Mouse (Mus musculus): Measurements from ENCODE around the gene Ilf3.

Ilf3 gene

GRCm38 (mm10) chr9:21346627-21347365 is 20.9 kb upstream of the Ilf3 start:
- no peak for DNase-seq (ENCODE audit: low spot score)

GRCm38 (mm10) chr9:21348152-21348551 is 19.5 kb upstream of the Ilf3 start:
- DNase-seq (ENCODE audit: low spot score) = no peak

- no peak for DNase-seq (ENCODE audit: low spot score)
Measured at GRCm38 (mm10) chr9:21351178-21351577, 16.5 kb upstream of the Ilf3 start.

DNA sequence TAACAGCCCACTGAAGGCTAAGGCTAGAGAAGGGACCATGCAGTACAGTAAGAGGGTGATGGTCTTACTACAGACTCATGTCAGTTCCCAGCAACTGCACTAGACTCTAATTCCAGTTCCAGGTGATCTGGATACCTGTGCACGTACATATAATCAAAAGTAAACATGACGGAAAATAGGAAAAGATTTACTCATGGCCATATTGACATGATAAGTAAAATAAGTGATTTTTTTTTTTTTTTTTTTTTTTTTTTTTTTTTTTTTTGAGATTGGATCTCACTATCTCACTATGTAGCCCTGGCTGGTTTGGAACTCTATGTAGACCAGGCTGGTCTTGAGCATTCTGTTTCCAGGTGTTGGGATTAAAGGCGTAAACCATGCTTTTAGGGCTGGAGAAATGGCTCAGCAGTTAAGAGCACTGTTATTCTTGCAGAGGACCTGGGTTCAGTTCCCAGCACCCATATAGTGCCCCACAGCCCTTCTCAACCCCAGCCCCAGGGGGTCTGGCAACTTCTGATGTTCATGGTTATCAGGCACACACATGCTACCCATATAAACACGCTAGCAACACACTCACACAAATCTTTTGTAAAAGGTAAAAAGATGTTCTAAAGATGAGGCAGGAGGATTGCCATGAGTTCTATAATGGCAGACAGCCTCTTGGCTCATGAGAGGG is 15.8 kb upstream of the Ilf3 start:
- no peak for DNase-seq (ENCODE audit: low spot score)

- no peak for DNase-seq (ENCODE audit: low spot score)
Measured at GRCm38 (mm10) chr9:21352463-21353372, 15.0 kb upstream of the Ilf3 start.

DNA sequence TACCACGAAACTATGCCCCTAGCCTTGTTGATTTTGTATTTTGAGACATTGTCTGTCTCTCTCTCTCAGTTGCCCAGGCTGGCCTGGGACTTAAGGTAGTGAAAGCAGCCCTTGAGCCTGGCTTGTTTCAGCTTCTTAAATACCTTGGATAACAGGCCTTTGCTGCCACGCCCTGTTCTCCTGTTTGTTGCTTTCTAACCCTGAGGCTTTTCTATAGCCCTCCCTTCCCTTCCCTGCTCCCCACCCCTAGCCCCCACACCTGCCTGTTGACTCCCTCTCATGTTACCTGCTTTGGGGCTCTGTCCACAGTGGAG is 14.3 kb upstream of the Ilf3 start:
- no peak for DNase-seq (ENCODE audit: low spot score)

GRCm38 (mm10) chr9:21354796-21355195 is 12.9 kb upstream of the Ilf3 start:
- DNase-seq (ENCODE audit: low spot score) = no peak

DNA sequence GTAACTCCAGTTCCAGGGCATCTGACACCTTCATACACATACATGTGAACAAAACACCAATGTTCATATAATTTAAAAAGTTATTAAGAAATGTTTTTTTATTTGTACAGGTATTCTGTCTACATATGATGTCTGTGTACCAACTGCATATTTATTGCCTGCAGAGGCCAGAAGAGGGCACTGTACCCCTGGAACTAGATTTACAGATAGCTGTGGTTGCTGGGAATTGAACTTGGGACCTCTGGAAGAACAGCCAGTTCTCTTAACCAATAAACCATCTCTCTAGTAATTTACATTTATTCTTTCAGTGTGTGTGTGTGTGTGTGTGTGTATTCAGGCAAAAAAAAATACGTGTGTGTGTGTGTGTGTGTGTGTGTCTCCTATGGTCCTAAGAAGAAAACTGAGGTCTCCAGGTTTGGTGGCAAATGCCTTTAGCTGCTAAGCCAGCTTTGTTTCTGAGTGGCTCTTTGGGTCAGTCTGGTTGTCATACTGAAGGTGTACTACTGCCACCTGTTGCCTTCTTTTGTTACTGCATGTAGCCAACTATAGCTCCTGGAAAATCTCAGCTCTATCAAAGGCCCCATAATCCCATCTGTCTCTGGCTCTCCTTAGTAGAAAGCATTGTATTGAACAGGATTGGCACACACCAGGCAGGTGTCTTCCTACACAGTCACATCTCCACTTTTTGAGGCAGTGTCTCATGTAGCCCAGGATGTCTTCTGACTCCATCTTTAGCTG is 10.5 kb upstream of the Ilf3 start:
- DNase-seq (ENCODE audit: low spot score) = no peak

GRCm38 (mm10) chr9:21366541-21367220 is 990 bp upstream of the Ilf3 start:
- DNase-seq (ENCODE audit: low spot score) = no peak

- peak; percentile 41 for DNase-seq (ENCODE audit: low spot score)
Measured at GRCm38 (mm10) chr9:21368131-21368584, 487 bp downstream of the Ilf3 start.

GRCm38 (mm10) chr9:21369080-21369479 is 1.4 kb downstream of the Ilf3 start:
- DNase-seq (ENCODE audit: low spot score) = no peak

DNA sequence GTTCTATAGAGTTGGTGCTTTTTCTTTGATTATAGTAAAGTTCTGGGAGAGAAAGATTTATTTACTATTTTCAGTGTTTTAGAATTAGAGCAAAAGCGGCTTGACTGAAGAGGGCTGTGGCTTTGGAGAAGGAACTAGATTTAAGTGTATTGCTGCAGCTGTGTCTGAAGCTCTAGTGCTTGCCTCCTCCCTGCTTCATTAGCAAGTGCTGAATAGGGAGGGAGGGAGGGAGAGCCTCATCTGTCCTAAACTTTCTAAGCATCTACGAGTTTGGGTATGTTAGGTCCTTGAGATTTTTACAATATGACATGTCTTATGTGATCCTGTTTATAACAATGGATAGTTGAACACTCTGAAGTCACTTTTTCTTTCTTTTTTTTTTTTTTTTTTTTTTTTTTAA is 3.2 kb downstream of the Ilf3 start:
- no peak for DNase-seq (ENCODE audit: low spot score)

GRCm38 (mm10) chr9:21372508-21372907 is 4.8 kb downstream of the Ilf3 start:
- DNase-seq (ENCODE audit: low spot score) = no peak

GRCm38 (mm10) chr9:21379195-21379594 is 11.5 kb downstream of the Ilf3 start:
- no peak for DNase-seq (ENCODE audit: low spot score)

DNA sequence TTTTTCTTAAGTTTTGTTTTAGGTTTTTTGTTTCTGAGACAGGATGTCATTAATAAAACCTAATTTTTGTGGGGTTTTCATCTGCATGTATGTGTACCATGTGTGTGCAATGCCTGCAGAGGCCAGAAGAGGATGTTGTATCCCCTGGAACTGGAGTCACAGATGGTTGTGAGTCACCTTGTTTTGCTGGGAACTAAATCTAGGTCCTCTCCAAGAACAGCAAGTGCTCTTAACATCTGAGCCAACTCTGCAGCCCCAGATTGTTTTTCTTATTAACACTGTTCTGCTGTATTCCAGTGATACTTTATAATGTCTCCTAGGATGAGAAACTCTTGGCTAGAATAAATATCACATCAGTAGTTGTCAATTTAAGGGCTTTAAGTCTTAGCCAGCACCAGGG is 13.2 kb downstream of the Ilf3 start:
- no peak for DNase-seq (ENCODE audit: low spot score)

GRCm38 (mm10) chr9:21383966-21384365 is 16.3 kb downstream of the Ilf3 start:
- DNase-seq (ENCODE audit: low spot score) = no peak

DNA sequence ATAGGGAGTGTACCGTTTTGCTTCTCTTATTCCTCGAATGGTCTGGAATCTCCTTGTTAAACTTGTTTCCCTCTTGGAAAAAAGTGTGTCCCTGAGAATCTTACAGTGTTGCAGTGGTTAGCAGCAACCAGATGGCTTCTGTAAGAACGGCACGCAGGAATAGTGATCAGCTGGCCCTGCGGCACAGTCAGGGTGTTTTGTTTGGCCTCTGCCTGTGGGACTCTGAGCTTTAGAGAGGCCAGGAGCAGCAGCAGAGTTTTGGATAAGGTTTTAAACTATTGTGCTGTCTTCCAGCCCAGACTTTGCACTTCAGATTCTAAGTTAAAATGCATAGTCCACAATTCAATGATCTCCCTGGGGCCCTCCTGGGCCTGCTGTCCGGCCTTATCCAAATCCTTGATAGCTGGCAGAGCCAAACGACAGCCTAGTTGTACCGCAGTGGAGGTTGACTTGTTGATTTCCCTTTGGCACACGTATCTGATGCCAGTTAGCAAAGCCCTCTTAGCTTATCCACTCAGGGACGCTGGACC is 25.0 kb downstream of the Ilf3 start:
- DNase-seq (ENCODE audit: low spot score) = no peak

- no peak for DNase-seq (ENCODE audit: low spot score)
Measured at GRCm38 (mm10) chr9:21395692-21396091, 28.0 kb downstream of the Ilf3 start.

GRCm38 (mm10) chr9:21397170-21397569 is 29.5 kb downstream of the Ilf3 start:
- DNase-seq (ENCODE audit: low spot score) = no peak

- DNase-seq (ENCODE audit: low spot score) = no peak
Measured at GRCm38 (mm10) chr9:21401042-21401441, 33.4 kb downstream of the Ilf3 start.

DNA sequence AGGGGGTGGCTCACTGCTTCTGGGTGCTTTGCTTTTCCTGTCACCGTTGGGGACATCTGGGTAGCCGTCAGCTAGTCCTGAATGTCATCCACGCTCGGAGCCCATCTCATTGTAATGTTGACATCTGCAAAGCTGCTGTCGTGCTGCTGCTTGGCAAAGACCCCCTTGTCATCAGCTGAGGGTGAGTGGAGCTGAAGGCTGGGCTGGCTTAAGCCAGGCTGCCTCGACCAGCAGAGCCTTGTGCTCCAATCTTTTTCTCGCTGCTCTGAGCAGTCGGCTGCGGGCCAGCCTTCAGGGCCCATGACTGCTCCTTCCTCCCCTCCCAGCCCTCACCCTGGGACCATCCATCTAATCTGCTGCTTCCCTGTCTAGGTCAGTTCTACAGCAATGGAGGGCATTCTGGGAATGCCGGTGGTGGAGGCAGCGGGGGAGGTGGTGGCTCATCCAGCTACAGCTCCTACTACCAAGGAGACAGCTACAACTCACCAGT is 35.1 kb downstream of the Ilf3 start:
- DNase-seq (ENCODE audit: low spot score) = no peak
